In the genomic region with DNA sequence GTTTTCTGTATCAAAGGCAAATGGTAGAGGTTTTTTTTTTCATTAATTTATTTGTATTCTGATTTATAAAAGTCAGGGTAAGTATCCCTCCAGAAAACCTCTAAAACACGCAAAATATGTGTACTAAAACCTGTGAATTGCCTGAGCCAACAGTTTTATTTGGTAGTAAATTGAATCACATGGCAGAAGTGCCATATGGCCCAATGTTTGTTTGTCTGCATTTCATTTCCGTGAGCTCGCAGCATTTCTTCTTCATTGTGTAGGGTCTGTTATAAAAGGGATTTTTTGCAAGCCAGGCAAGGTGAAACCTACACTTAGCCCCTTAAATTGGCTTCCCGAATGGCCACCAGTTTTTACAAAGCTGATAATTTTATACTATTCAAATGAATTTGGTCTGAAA, we compare ENCODE assay signal across 17 mouse cellular contexts.
DNase-seq lines count a peak whose midpoint lies in the region; ATAC-seq and TF ChIP-seq lines count a peak whose summit lies in the region.
"Had no signal": no experiment of that assay in that cellular context is flagged by ENCODE, and none has a peak within 500 bp of the region (broad histone marks: within the 10 kb centered on the region; RNA-seq: fewer than 3 reads in every experiment).

No protein-coding gene starts in this region.

- 46% methylated on average over 4 of the region's 4 CpGs for WGBS in forebrain, postnatal 0 days
- 77% methylated on average over 4 of the region's 4 CpGs for WGBS in forebrain, embryonic 12.5 days
- 20% methylated on average over 4 of the region's 4 CpGs for WGBS in cerebellum, adult 2 months
- 80% methylated on average over 4 of the region's 4 CpGs for WGBS in hindbrain, embryonic 11.5 days

- no peak overlapping the region for H3K4me3 ChIP-seq in forebrain, postnatal 0 days (ENCODE audit: low read depth, low read length)
- H3K4me3 ChIP-seq in forebrain, embryonic 12.5 days (replicated peaks): no peak overlapping the region
- no peak overlapping the region for H3K4me3 ChIP-seq in cerebellum, adult 2 months (replicated peaks; ENCODE audit: insufficient read depth, low read depth, low read length)
- H3K4me3 ChIP-seq in hindbrain, embryonic 11.5 days (ENCODE audit: low read depth, low read length): no peak overlapping the region
- H3K4me3 ChIP-seq: embryonic facial prominence, embryonic 10.5 days; heart, embryonic 10.5 days; hindbrain, embryonic 13.5 days had no signal

- H3K36me3 ChIP-seq in forebrain, postnatal 0 days (ENCODE audit: insufficient read depth): no peaks in the 10 kb centered on the region
- H3K36me3 ChIP-seq in forebrain, embryonic 12.5 days (replicated peaks): no peaks in the 10 kb centered on the region
- no peaks in the 10 kb centered on the region for H3K36me3 ChIP-seq in hindbrain, embryonic 11.5 days (ENCODE audit: control insufficient read depth, insufficient read depth, low read length)
- H3K36me3 ChIP-seq: embryonic facial prominence, embryonic 10.5 days; heart, embryonic 10.5 days; hindbrain, embryonic 13.5 days had no signal

- no peaks in the 10 kb centered on the region for H3K27me3 ChIP-seq in forebrain, postnatal 0 days (ENCODE audit: insufficient read depth, low read length)
- no peaks in the 10 kb centered on the region for H3K27me3 ChIP-seq in forebrain, embryonic 12.5 days
- no peaks in the 10 kb centered on the region for H3K27me3 ChIP-seq in cerebellum, adult 2 months (ENCODE audit: control insufficient read depth, insufficient read depth, low read length)
- H3K27me3 ChIP-seq in hindbrain, embryonic 11.5 days (ENCODE audit: control insufficient read depth, insufficient read depth, low read length): no peaks in the 10 kb centered on the region
- H3K27me3 ChIP-seq: hindbrain, embryonic 13.5 days had no signal

- H3K9me3 ChIP-seq in forebrain, postnatal 0 days (ENCODE audit: low read length): peaks cover 4% of the 10 kb centered on the region; the same call in 1 of the 2 replicates
- no peaks in the 10 kb centered on the region for H3K9me3 ChIP-seq in forebrain, embryonic 12.5 days
- no peaks in the 10 kb centered on the region for H3K9me3 ChIP-seq in hindbrain, embryonic 11.5 days (ENCODE audit: control insufficient read depth, low read length)
- H3K9me3 ChIP-seq: embryonic facial prominence, embryonic 10.5 days; heart, embryonic 10.5 days; hindbrain, embryonic 13.5 days had no signal

- no peak overlapping the region for H3K9ac ChIP-seq in forebrain, postnatal 0 days
- no peak overlapping the region for H3K9ac ChIP-seq in forebrain, embryonic 12.5 days
- H3K9ac ChIP-seq in hindbrain, embryonic 11.5 days (ENCODE audit: low read depth, low read length): no peak overlapping the region
- H3K9ac ChIP-seq: hindbrain, embryonic 13.5 days had no signal

- no peak for TF ChIP-seq POLR2A in cerebellum, adult 2 months (IDR thresholded peaks at IDR 0.05; ENCODE audit: borderline replicate concordance, insufficient read depth, low read length)

- H3K4me1 ChIP-seq in forebrain, postnatal 0 days (ENCODE audit: insufficient read depth): no peaks in the 10 kb centered on the region
- peaks cover 3% of the 10 kb centered on the region; the same call in 1 of the 2 replicates for H3K4me1 ChIP-seq in forebrain, embryonic 12.5 days
- peaks cover 4% of the 10 kb centered on the region for H3K4me1 ChIP-seq in cerebellum, adult 2 months (ENCODE audit: control insufficient read depth, insufficient read depth, low read length)
- no peaks in the 10 kb centered on the region for H3K4me1 ChIP-seq in hindbrain, embryonic 11.5 days (replicated peaks; ENCODE audit: control insufficient read depth, insufficient read depth, low read length)
- H3K4me1 ChIP-seq: embryonic facial prominence, embryonic 10.5 days; heart, embryonic 10.5 days; hindbrain, embryonic 13.5 days had no signal

- H3K27ac ChIP-seq in forebrain, postnatal 0 days (ENCODE audit: low read depth, low read length): no peak overlapping the region
- H3K27ac ChIP-seq in forebrain, embryonic 12.5 days: no peak overlapping the region
- H3K27ac ChIP-seq in cerebellum, adult 2 months (ENCODE audit: insufficient read depth, low read length): no peak overlapping the region
- H3K27ac ChIP-seq in hindbrain, embryonic 11.5 days (ENCODE audit: low read depth, low read length): no peak overlapping the region
- H3K27ac ChIP-seq: embryonic facial prominence, embryonic 10.5 days; heart, embryonic 10.5 days; hindbrain, embryonic 13.5 days; hindbrain, postnatal 0 days had no signal

- H3K4me2 ChIP-seq in forebrain, postnatal 0 days (ENCODE audit: low read depth): no peak overlapping the region
- H3K4me2 ChIP-seq in forebrain, embryonic 12.5 days: no peak overlapping the region
- H3K4me2 ChIP-seq in hindbrain, embryonic 11.5 days (replicated peaks; ENCODE audit: low read depth, low read length): no peak overlapping the region
- H3K4me2 ChIP-seq: hindbrain, embryonic 13.5 days had no signal

- peak; percentile 12 for DNase-seq in cerebellum, adult 11 months
- DNase-seq in cerebellum, postnatal 4 days (ENCODE audit: low spot score in 2 of 2): no peak
- peak; percentile 33 for DNase-seq in forebrain, postnatal 0 days
- DNase-seq in cerebellum, adult 2 months: peak; percentile 28 to 69
- peak; percentile 26 to 54 for DNase-seq in cerebellum, postnatal 25 days
- DNase-seq in hindbrain, embryonic 11.5 days (ENCODE audit: low spot score): no peak
- no peak for DNase-seq in thymus, postnatal 10 days (ENCODE audit: low spot score in 2 of 2)
- DNase-seq: adrenal gland, postnatal 10 days; heart, adult 18-20 months; heart, postnatal 10 days; heart, postnatal 4 days; kidney, adult 18-20 months had no signal

- no peak for TF ChIP-seq CTCF in forebrain, postnatal 0 days (IDR thresholded peaks at IDR 0.05; ENCODE audit: low read depth)
- TF ChIP-seq CTCF in cerebellum, adult 2 months (IDR thresholded peaks at IDR 0.05; ENCODE audit: borderline replicate concordance, insufficient read depth, low read depth, low read length): no peak

- no peak for ATAC-seq in forebrain, postnatal 0 days
- ATAC-seq in forebrain, embryonic 12.5 days (ENCODE audit: low FRiP score): no peak
- ATAC-seq in hindbrain, embryonic 11.5 days (ENCODE audit: low FRiP score): no peak
- ATAC-seq: hindbrain, postnatal 0 days had no signal

Comparison
In these comparisons a context has a peak if more than half of its experiments do, and no peak if none do; other contexts are left out.
1. DNase-seq: peak in cerebellum, adult 11 months (single experiment), forebrain, postnatal 0 days (single experiment), cerebellum, adult 2 months (2 of 2) and cerebellum, postnatal 25 days (2 of 2); none in cerebellum, postnatal 4 days (0 of 2), hindbrain, embryonic 11.5 days (single experiment) and thymus, postnatal 10 days (0 of 2).